Mouse (Mus musculus) subcutaneous adipose tissue, adult 2 months (tissue): ENCODE measurements around the gene Nxph1. TPM values are rescaled to one million over a fixed set of nuclear protein-coding genes. Genes with fewer than 3 reads are reported as not detected.

Experiments
- polyA plus RNA-seq: library from polyadenylated mRNA; depleted of rRNA; stranded (reverse); fragments of >200 nt; gene quantifications from 2 replicates; pipeline ENCODE4 v1.2.3, GENCODE M21; 2012; ENCODE audit warnings: low replicate concordance; rRNA removed

The Nxph1 gene
- polyA plus RNA-seq, result 0.13 and 0.17 TPM in 2 replicates

GRCm38 (mm10) chr6:8948131-8948470, at the start of gene Nxph1:
Gene Nxph1, plus strand, starts transcription at chr6:8948431.

Other genes with a start within 250 kb of the Nxph1 start
- 4.1 and 4.9 TPM in 2 replicates for gene Ica1, start 169.9 kb upstream of the Nxph1 start, polyA plus RNA-seq